Mouse (Mus musculus): ENCODE data around the gene Armc2. TPM values are rescaled to one million over a fixed set of nuclear protein-coding genes. Genes with fewer than 3 reads are reported as not detected.

Armc2 gene
- polyA plus RNA-seq, 2 experiments, result 3.6 to 4.8 TPM

DNA sequence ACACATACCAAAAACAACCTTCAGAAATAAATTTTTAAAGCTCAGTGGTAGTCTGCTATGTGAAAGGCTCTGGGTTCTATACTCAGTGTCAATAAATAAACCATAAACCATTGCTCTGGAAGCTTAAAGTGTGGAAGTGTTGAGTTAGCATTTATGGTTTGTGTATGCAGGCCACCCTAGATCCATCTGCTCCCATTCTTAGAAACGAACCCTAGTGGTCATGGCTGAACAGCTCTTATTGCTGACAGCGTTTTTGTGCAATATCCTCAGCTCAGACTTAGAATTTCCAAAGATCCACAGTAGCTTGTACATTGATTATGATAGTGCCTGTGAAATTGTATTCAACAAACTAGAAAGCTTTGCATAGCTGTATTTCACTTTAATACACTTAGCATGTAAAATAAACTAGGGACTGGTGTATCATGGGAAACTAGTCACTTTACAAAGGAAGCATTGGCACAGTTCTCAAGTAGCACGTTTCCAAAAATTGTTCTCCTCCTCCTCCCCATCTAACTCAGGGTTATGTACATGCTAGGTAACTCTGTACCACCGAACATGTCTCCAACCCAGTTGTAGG lies 129.8 kb downstream of the Armc2 start:
- WGBS, result 39% methylated on average over 4 of the region's 4 CpGs
- 0 out of 2 replicates have a peak overlapping the region, but pooled peaks have one; percentile 76 for H3K4me3 ChIP-seq (replicated peaks; ENCODE audit: low read length)
- H3K27me3 ChIP-seq (ENCODE audit: control insufficient read depth, insufficient read depth, low read length), result no peaks in the 10 kb centered on the region
- H3K4me2 ChIP-seq (replicated peaks; ENCODE audit: low read depth, low read length, severe bottlenecking), result peak overlapping the region; percentile 64; the same call in 1 of the 2 replicates
- TF ChIP-seq POLR2A (IDR thresholded peaks at IDR 0.05; ENCODE audit: borderline replicate concordance, extremely low read depth, insufficient read depth, insufficient read length), result no peak
- H3K36me3 ChIP-seq (ENCODE audit: control insufficient read depth, insufficient read depth, low read length), result no peaks in the 10 kb centered on the region
- ATAC-seq (ENCODE audit: low FRiP score, low read depth) (no peak), DNase-seq (ENCODE audit: low spot score) (peak; percentile 42)
- peaks cover 12% of the 10 kb centered on the region for H3K4me1 ChIP-seq (ENCODE audit: control insufficient read depth, insufficient read depth, low read length)
- H3K9ac ChIP-seq (ENCODE audit: low read depth, low read length, severe bottlenecking), result no peak overlapping the region
- H3K9me3 ChIP-seq (ENCODE audit: control insufficient read depth, low read length), result no peaks in the 10 kb centered on the region
- no peak overlapping the region for H3K27ac ChIP-seq (replicated peaks; ENCODE audit: low read depth, low read length)

- H3K4me2 ChIP-seq (replicated peaks; ENCODE audit: low read depth, low read length, severe bottlenecking), result peak overlapping the region; percentile 64
- peak; percentile 98 for ATAC-seq (ENCODE audit: low FRiP score, low read depth)
- WGBS, result under 1% methylated on average over 44 of the region's 65 CpGs
Measured at GRCm38 (mm10) chr10:41887080-41887821, 131.0 kb downstream of the Armc2 start.

GRCm38 (mm10) chr10:41883741-41884575 lies 134.3 kb downstream of the Armc2 start:
- WGBS, result 42% methylated on average over 8 of the region's 8 CpGs
- H3K27ac ChIP-seq (replicated peaks; ENCODE audit: low read depth, low read length), result no peak overlapping the region
- DNase-seq (ENCODE audit: low spot score), result peak; percentile 75

More at GRCm38 (mm10) chr10:41887080-41887821, 131.0 kb downstream of the Armc2 start:
- Histone ChIP-seq H3K27me3 (ENCODE audit: control insufficient read depth, insufficient read depth, low read length) (no peaks in the 10 kb centered on the region), H3K27ac (replicated peaks; ENCODE audit: low read depth, low read length) (peak overlapping the region; percentile 86), H3K36me3 (ENCODE audit: control insufficient read depth, insufficient read depth, low read length) (no peaks in the 10 kb centered on the region), H3K4me1 (ENCODE audit: control insufficient read depth, insufficient read depth, low read length) (peaks cover 6% of the 10 kb centered on the region), H3K9ac (ENCODE audit: low read depth, low read length, severe bottlenecking) (peak overlapping the region; percentile 72), H3K9me3 (ENCODE audit: control insufficient read depth, low read length) (no peaks in the 10 kb centered on the region), H3K4me3 (replicated peaks; ENCODE audit: low read length) (peak overlapping the region; percentile 76)
- peak; percentile 96 for DNase-seq (ENCODE audit: low spot score)
- no peak for TF ChIP-seq POLR2A (IDR thresholded peaks at IDR 0.05; ENCODE audit: borderline replicate concordance, extremely low read depth, insufficient read depth, insufficient read length)

DNA sequence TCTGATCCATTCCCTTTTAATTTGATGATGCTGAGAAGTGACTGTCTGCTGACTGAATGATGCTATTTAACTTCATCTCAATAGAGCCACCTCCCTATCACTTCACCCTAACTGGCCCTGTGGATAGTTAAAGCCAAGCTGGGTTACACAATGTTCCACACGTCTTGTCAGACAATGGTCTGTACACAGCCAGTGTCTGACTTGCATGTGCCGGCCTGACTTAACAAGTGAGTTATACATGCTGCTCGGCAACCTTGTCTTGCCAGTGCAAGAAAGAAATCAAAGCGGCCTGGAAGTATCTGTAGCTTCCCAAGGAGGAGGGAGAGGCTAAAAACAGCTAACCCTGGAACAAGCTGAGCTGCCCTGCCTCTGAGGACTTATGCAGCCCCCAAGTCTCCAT lies 136.8 kb downstream of the Armc2 start:
- WGBS, result 56% methylated on average over 4 of the region's 4 CpGs
- TF ChIP-seq POLR2A (IDR thresholded peaks at IDR 0.05; ENCODE audit: borderline replicate concordance, extremely low read depth, insufficient read depth, insufficient read length), result no peak
- Histone ChIP-seq H3K27me3 (ENCODE audit: control insufficient read depth, insufficient read depth, low read length) (no peaks in the 10 kb centered on the region), H3K36me3 (ENCODE audit: control insufficient read depth, insufficient read depth, low read length) (no peaks in the 10 kb centered on the region), H3K9me3 (ENCODE audit: control insufficient read depth, low read length) (no peaks in the 10 kb centered on the region), H3K4me3 (replicated peaks; ENCODE audit: low read length) (no peak overlapping the region), H3K4me2 (replicated peaks; ENCODE audit: low read depth, low read length, severe bottlenecking) (no peak overlapping the region), H3K27ac (replicated peaks; ENCODE audit: low read depth, low read length) (no peak overlapping the region), H3K9ac (ENCODE audit: low read depth, low read length, severe bottlenecking) (no peak overlapping the region), H3K4me1 (ENCODE audit: control insufficient read depth, insufficient read depth, low read length) (0 out of 2 replicates have a peak, but pooled peaks cover 2% of the 10 kb centered on the region)
- no peak for ATAC-seq (ENCODE audit: low FRiP score, low read depth)
- no peak for DNase-seq (ENCODE audit: low spot score)

More at GRCm38 (mm10) chr10:41883741-41884575, 134.3 kb downstream of the Armc2 start:
- H3K4me2 ChIP-seq (replicated peaks; ENCODE audit: low read depth, low read length, severe bottlenecking), result no peak overlapping the region
- no peak for ATAC-seq (ENCODE audit: low FRiP score, low read depth)
- no peaks in the 10 kb centered on the region for H3K36me3 ChIP-seq (ENCODE audit: control insufficient read depth, insufficient read depth, low read length)
- peaks cover 2% of the 10 kb centered on the region for H3K4me1 ChIP-seq (ENCODE audit: control insufficient read depth, insufficient read depth, low read length)
- H3K9ac ChIP-seq (ENCODE audit: low read depth, low read length, severe bottlenecking), result no peak overlapping the region
- no peak for TF ChIP-seq POLR2A (IDR thresholded peaks at IDR 0.05; ENCODE audit: borderline replicate concordance, extremely low read depth, insufficient read depth, insufficient read length)
- no peaks in the 10 kb centered on the region for H3K27me3 ChIP-seq (ENCODE audit: control insufficient read depth, insufficient read depth, low read length)
- no peak overlapping the region for H3K4me3 ChIP-seq (replicated peaks; ENCODE audit: low read length)
- H3K9me3 ChIP-seq (ENCODE audit: control insufficient read depth, low read length), result no peaks in the 10 kb centered on the region

GRCm38 (mm10) chr10:41880777-41881176 lies 137.5 kb downstream of the Armc2 start:
- H3K9me3 ChIP-seq (ENCODE audit: control insufficient read depth, low read length), result no peaks in the 10 kb centered on the region
- 20% methylated on average over 1 of the region's 1 CpGs for WGBS
- H3K4me2 ChIP-seq (replicated peaks; ENCODE audit: low read depth, low read length, severe bottlenecking), result no peak overlapping the region
- no peaks in the 10 kb centered on the region for H3K27me3 ChIP-seq (ENCODE audit: control insufficient read depth, insufficient read depth, low read length)
- H3K4me3 ChIP-seq (replicated peaks; ENCODE audit: low read length), result no peak overlapping the region
- no peak overlapping the region for H3K27ac ChIP-seq (replicated peaks; ENCODE audit: low read depth, low read length)
- H3K4me1 ChIP-seq (ENCODE audit: control insufficient read depth, insufficient read depth, low read length), result 0 out of 2 replicates have a peak, but pooled peaks cover 2% of the 10 kb centered on the region
- DNase-seq (ENCODE audit: low spot score) (no peak), ATAC-seq (ENCODE audit: low FRiP score, low read depth) (no peak)
- no peaks in the 10 kb centered on the region for H3K36me3 ChIP-seq (ENCODE audit: control insufficient read depth, insufficient read depth, low read length)
- TF ChIP-seq POLR2A (IDR thresholded peaks at IDR 0.05; ENCODE audit: borderline replicate concordance, extremely low read depth, insufficient read depth, insufficient read length), result no peak
- H3K9ac ChIP-seq (ENCODE audit: low read depth, low read length, severe bottlenecking), result no peak overlapping the region
